Mouse (Mus musculus) bone marrow, adult 2 months (tissue): Measurements from ENCODE around the gene Btn1a1.

ENCODE experiments used
- CTCF ChIP-seq: fragments of 200-500 bp; IDR thresholded peaks from 2 replicates; pipeline ENCODE4 v1.5.1; 2011; ENCODE audit warnings: low read length, control low read depth; ENCODE audit not compliant: control insufficient read depth, insufficient read depth
- POLR2A ChIP-seq: fragments of 200-500 bp; IDR thresholded peaks from 2 replicates; pipeline ENCODE4 v1.6.1; 2011; ENCODE audit warnings: low read depth, mild to moderate bottlenecking, control low read depth, low read length, borderline replicate concordance; ENCODE audit not compliant: control insufficient read depth

- no peak for TF ChIP-seq CTCF
- TF ChIP-seq POLR2A, result no peak
Observed at GRCm38 (mm10) chr13:23498653-23499052, 33.0 kb upstream of the Btn1a1 start.
